Mouse (Mus musculus): ENCODE results near the gene Mrm1.

DNA sequence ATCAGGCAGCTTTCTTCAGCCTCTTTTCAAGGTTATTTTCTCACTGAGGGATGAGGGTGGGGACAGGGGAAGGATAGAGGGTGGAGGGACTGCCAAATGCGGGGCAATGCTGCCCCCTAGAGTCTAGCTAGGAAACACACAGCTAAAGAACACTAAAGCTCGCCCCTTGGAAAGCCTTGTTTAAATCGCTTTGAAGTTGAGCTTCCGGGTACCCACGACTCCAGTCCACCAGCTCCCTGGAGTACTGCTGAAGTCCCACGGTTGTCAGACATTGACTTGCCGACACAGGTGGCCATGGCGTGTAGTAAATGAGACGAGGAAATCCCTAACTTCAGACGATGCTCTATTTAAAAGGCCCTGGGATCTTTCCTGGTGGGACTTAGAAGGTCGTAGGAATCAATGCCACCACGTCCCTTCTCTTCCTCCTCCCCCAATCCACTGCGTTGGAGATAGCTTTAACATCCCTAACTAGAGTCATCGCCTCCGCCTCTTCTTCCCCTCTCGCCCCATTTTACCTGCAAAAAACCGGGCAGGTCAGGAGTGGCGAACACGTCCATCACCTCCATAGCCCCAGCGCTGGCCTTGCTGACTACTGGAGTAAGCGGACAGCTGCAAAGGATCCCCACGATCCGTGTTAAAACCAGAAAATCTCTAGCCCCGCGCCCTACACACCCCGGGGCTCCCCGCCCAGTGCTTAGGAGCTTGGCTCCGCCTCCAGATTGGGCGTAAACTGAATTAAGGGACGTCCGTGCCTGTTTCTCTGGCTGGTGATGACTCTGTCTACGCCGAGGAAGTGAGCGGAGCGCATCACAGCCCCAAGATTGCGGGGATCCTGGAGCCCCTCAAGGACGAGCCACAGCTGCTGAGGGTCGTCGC lies 992 bp downstream of the Mrm1 start:
- TF ChIP-seq CTCF (IDR thresholded peaks at IDR 0.05; ENCODE audit: control insufficient read depth, insufficient read depth, insufficient replicate concordance, low read depth, low read length): peak; percentile 77; the same call in 1 of the 2 replicates
- TF ChIP-seq POLR2A (IDR thresholded peaks at IDR 0.05; ENCODE audit: control insufficient read depth, low read depth, low read length): no peak

Measured in testis, adult 2 months (tissue).